In the genomic region with DNA sequence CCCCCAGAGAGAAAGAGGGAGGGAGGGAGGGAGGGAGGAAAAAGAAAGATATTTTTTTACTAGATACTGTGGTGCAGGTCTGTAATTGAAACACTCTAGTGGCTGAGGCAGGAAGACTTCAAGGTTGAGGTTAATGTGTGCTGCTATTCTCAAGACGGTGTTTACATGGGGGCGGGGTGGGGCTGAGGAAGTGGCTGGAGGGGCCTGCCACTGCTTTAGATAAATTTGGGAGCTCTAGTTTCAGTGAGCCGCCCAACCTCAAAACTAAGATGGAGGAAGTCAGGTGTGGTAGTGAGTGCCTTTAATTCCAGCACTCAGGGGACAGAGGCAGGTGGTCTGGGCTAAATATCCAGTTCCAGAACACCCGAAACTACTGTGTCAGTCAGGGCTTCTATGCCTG, we compare ENCODE assay signal across 14 mouse cellular contexts. TPM values are rescaled to one million over a fixed set of nuclear protein-coding genes. Genes with fewer than 3 reads are reported as not detected.
DNase-seq lines count a peak whose midpoint lies in the region; ATAC-seq and TF ChIP-seq lines count a peak whose summit lies in the region.
"Had no signal": no experiment of that assay in that cellular context is flagged by ENCODE, and none has a peak within 500 bp of the region (broad histone marks: within the 10 kb centered on the region; RNA-seq: fewer than 3 reads in every experiment).

No protein-coding gene starts in this region.

- ATAC-seq in liver, embryonic 11.5 days (replicated peaks; ENCODE audit: low FRiP score) = peak; percentile 42
- ATAC-seq in neutrophil, adult 5-6 weeks (ENCODE audit: extremely low read depth, insufficient number of reproducible peaks, low FRiP score, poor library complexity, severe bottlenecking) = peak; percentile 22; the same call in 1 of the 2 replicates
- no peak for ATAC-seq in midbrain, embryonic 14.5 days (ENCODE audit: low FRiP score, low TSS enrichment)
- ATAC-seq in hindbrain, embryonic 14.5 days (ENCODE audit: low FRiP score) = no peak

- H3K9ac ChIP-seq in liver, embryonic 11.5 days (ENCODE audit: low read depth, low read length) = no peak overlapping the region
- no peak overlapping the region for H3K9ac ChIP-seq in midbrain, embryonic 14.5 days (replicated peaks; ENCODE audit: low read length)
- no peak overlapping the region for H3K9ac ChIP-seq in hindbrain, embryonic 14.5 days
- H3K9ac ChIP-seq: limb, embryonic 13.5 days had no signal

- TF ChIP-seq POLR2A in spleen, adult 2 months (IDR thresholded peaks at IDR 0.05; ENCODE audit: low read depth, low read length) = no peak

- DNase-seq in spleen, adult 2 months (ENCODE audit: low read depth in 1 of 2, low spot score in 2 of 2) = peak in 1 of 2 experiments; percentile 64
- no peak for DNase-seq in spleen, adult 12 weeks (ENCODE audit: low spot score)
- no peak for DNase-seq in liver, embryonic 11.5 days (ENCODE audit: low spot score)
- DNase-seq in midbrain, embryonic 14.5 days = no peak
- DNase-seq in adipocyte (ENCODE audit: low spot score) = no peak
- no peak for DNase-seq in hindbrain, embryonic 14.5 days (ENCODE audit: low spot score)
- DNase-seq in right cerebral cortex, postnatal 36 days (ENCODE audit: low spot score in 2 of 2) = no peak
- DNase-seq: adrenal gland, postnatal 14 days; heart, adult 11 months; heart, postnatal 10 days had no signal

- TF ChIP-seq CTCF in spleen, adult 2 months (IDR thresholded peaks at IDR 0.05; ENCODE audit: extremely low read depth, insufficient read depth, insufficient read length, insufficient replicate concordance) = no peak

- no peaks in the 10 kb centered on the region for H3K36me3 ChIP-seq in spleen, adult 2 months (ENCODE audit: control insufficient read depth, insufficient read depth, low read length)
- no peaks in the 10 kb centered on the region for H3K36me3 ChIP-seq in liver, embryonic 11.5 days (ENCODE audit: control insufficient read depth, insufficient read depth, low read length)
- no peaks in the 10 kb centered on the region for H3K36me3 ChIP-seq in midbrain, embryonic 14.5 days (ENCODE audit: control insufficient read depth, insufficient read depth, low read length)
- no peaks in the 10 kb centered on the region for H3K36me3 ChIP-seq in hindbrain, embryonic 14.5 days (replicated peaks; ENCODE audit: control insufficient read depth, insufficient read depth)
- H3K36me3 ChIP-seq: limb, embryonic 13.5 days had no signal

- H3K4me1 ChIP-seq in spleen, adult 2 months (ENCODE audit: control insufficient read depth, insufficient read depth, insufficient read length) = peaks cover 10% of the 10 kb centered on the region; the same call in 1 of the 2 replicates
- H3K4me1 ChIP-seq in liver, embryonic 11.5 days (replicated peaks; ENCODE audit: control insufficient read depth, insufficient read depth, low read length) = peaks cover 19% of the 10 kb centered on the region
- H3K4me1 ChIP-seq in midbrain, embryonic 14.5 days (ENCODE audit: control insufficient read depth, insufficient read depth, low read length) = no peaks in the 10 kb centered on the region
- H3K4me1 ChIP-seq in hindbrain, embryonic 14.5 days (replicated peaks; ENCODE audit: control insufficient read depth, insufficient read depth, low read length) = 0 out of 2 replicates have a peak, but pooled peaks cover 3% of the 10 kb centered on the region

- no peaks in the 10 kb centered on the region for H3K27me3 ChIP-seq in spleen, adult 2 months (ENCODE audit: control insufficient read depth, insufficient read depth, low read length)
- no peaks in the 10 kb centered on the region for H3K27me3 ChIP-seq in liver, embryonic 11.5 days (replicated peaks; ENCODE audit: control insufficient read depth, insufficient read depth, low read length)
- no peaks in the 10 kb centered on the region for H3K27me3 ChIP-seq in midbrain, embryonic 14.5 days (ENCODE audit: control insufficient read depth, insufficient read depth, low read length)
- 0 out of 2 replicates have a peak, but pooled peaks cover 4% of the 10 kb centered on the region for H3K27me3 ChIP-seq in hindbrain, embryonic 14.5 days (ENCODE audit: control insufficient read depth, insufficient read depth, low read length)
- H3K27me3 ChIP-seq: limb, embryonic 13.5 days had no signal

- H3K4me2 ChIP-seq in liver, embryonic 11.5 days = peak overlapping the region; percentile 6
- H3K4me2 ChIP-seq in midbrain, embryonic 14.5 days (ENCODE audit: low read length) = no peak overlapping the region
- no peak overlapping the region for H3K4me2 ChIP-seq in hindbrain, embryonic 14.5 days (replicated peaks)
- H3K4me2 ChIP-seq: limb, embryonic 13.5 days had no signal

- no peak overlapping the region for H3K4me3 ChIP-seq in spleen, adult 2 months (ENCODE audit: extremely low read depth, insufficient read depth, insufficient read length)
- no peak overlapping the region for H3K4me3 ChIP-seq in liver, embryonic 11.5 days (ENCODE audit: low read depth, low read length)
- H3K4me3 ChIP-seq in midbrain, embryonic 14.5 days (replicated peaks; ENCODE audit: low read depth, low read length) = no peak overlapping the region
- no peak overlapping the region for H3K4me3 ChIP-seq in hindbrain, embryonic 14.5 days (replicated peaks; ENCODE audit: low read length)
- H3K4me3 ChIP-seq: limb, embryonic 13.5 days; myocyte had no signal

- H3K9me3 ChIP-seq in liver, embryonic 11.5 days (ENCODE audit: control insufficient read depth, low read length) = no peaks in the 10 kb centered on the region
- H3K9me3 ChIP-seq in midbrain, embryonic 14.5 days (ENCODE audit: control insufficient read depth, low read length) = no peaks in the 10 kb centered on the region
- H3K9me3 ChIP-seq in hindbrain, embryonic 14.5 days (ENCODE audit: control insufficient read depth, low read length) = no peaks in the 10 kb centered on the region
- H3K9me3 ChIP-seq: limb, embryonic 13.5 days had no signal

- WGBS in spleen, adult 2 months = 15% methylated on average over 4 of the region's 4 CpGs
- 43% methylated on average over 4 of the region's 4 CpGs for WGBS in liver, embryonic 11.5 days
- 74% methylated on average over 4 of the region's 4 CpGs for WGBS in midbrain, embryonic 14.5 days
- WGBS in hindbrain, embryonic 14.5 days = 79% methylated on average over 4 of the region's 4 CpGs

- peak overlapping the region; percentile 77 for H3K27ac ChIP-seq in spleen, adult 2 months (ENCODE audit: insufficient read depth, low read length)
- peak overlapping the region; percentile 35; the same call in 1 of the 2 replicates for H3K27ac ChIP-seq in liver, embryonic 11.5 days (ENCODE audit: low read depth, low read length)
- H3K27ac ChIP-seq in midbrain, embryonic 14.5 days (replicated peaks; ENCODE audit: low read depth, low read length) = no peak overlapping the region
- no peak overlapping the region for H3K27ac ChIP-seq in hindbrain, embryonic 14.5 days
- H3K27ac ChIP-seq: kidney, postnatal 0 days; limb, embryonic 13.5 days had no signal

RNA-seq across cellular contexts. Expression of a gene that starts 3.0 kb away (rescaled TPM):
- polyA plus RNA-seq in spleen, adult 2 months (2012; rRNA removed) = 1.6 and 1.8 TPM in 2 replicates
- 4.5 and 4.9 TPM in 2 replicates for polyA plus RNA-seq in liver, embryonic 11.5 days (2014; fragmentation: Nextera tagmentation; extraction: Ambion mirVana)
- total RNA-seq in neutrophil, adult 5-6 weeks (2017) = 4.5 and 5.5 TPM in 2 replicates
- polyA plus RNA-seq in midbrain, embryonic 14.5 days (2014; fragmentation: Nextera tagmentation; extraction: Ambion mirVana) = 9.9 and 12.7 TPM in 2 replicates
- 13.5 and 14.6 TPM in 2 replicates for polyA plus RNA-seq in hindbrain, embryonic 14.5 days (2014; fragmentation: Nextera tagmentation; extraction: Ambion mirVana)

RNA-seq across cellular contexts. Expression of a gene that starts 5.7 kb away (rescaled TPM):
- polyA plus RNA-seq in spleen, adult 2 months (2012; rRNA removed) = 20.3 and 61.4 TPM in 2 replicates
- 87.8 and 90.6 TPM in 2 replicates for polyA plus RNA-seq in liver, embryonic 11.5 days (2014; fragmentation: Nextera tagmentation; extraction: Ambion mirVana)
- 14.1 and 16.7 TPM in 2 replicates for total RNA-seq in neutrophil, adult 5-6 weeks (2017)
- polyA plus RNA-seq in midbrain, embryonic 14.5 days (2014; fragmentation: Nextera tagmentation; extraction: Ambion mirVana) = 32.7 and 35.8 TPM in 2 replicates
- 35.0 and 37.4 TPM in 2 replicates for polyA plus RNA-seq in hindbrain, embryonic 14.5 days (2014; fragmentation: Nextera tagmentation; extraction: Ambion mirVana)

RNA-seq across cellular contexts. Expression of a gene that starts 14.8 kb away (rescaled TPM):
- 125 and 162 TPM in 2 replicates for polyA plus RNA-seq in spleen, adult 2 months (2012; rRNA removed)
- polyA plus RNA-seq in liver, embryonic 11.5 days (2014; fragmentation: Nextera tagmentation; extraction: Ambion mirVana) = 188 and 191 TPM in 2 replicates
- total RNA-seq in neutrophil, adult 5-6 weeks (2017) = 46.6 and 57.8 TPM in 2 replicates
- polyA plus RNA-seq in midbrain, embryonic 14.5 days (2014; fragmentation: Nextera tagmentation; extraction: Ambion mirVana) = 83.4 and 84.3 TPM in 2 replicates
- 75.7 and 81.1 TPM in 2 replicates for polyA plus RNA-seq in hindbrain, embryonic 14.5 days (2014; fragmentation: Nextera tagmentation; extraction: Ambion mirVana)

RNA-seq across cellular contexts. Expression of a gene that starts 21.1 kb away (rescaled TPM):
- 112 and 116 TPM in 2 replicates for polyA plus RNA-seq in spleen, adult 2 months (2012; rRNA removed)
- polyA plus RNA-seq in liver, embryonic 11.5 days (2014; fragmentation: Nextera tagmentation; extraction: Ambion mirVana) = 860 and 893 TPM in 2 replicates
- total RNA-seq in neutrophil, adult 5-6 weeks (2017) = 690 and 751 TPM in 2 replicates
- polyA plus RNA-seq in midbrain, embryonic 14.5 days (2014; fragmentation: Nextera tagmentation; extraction: Ambion mirVana) = 434 and 525 TPM in 2 replicates
- 574 and 709 TPM in 2 replicates for polyA plus RNA-seq in hindbrain, embryonic 14.5 days (2014; fragmentation: Nextera tagmentation; extraction: Ambion mirVana)

RNA-seq across cellular contexts. Expression of a gene that starts 25.5 kb away (rescaled TPM):
- polyA plus RNA-seq in spleen, adult 2 months (2012; rRNA removed) = 13.7 and 17.1 TPM in 2 replicates
- polyA plus RNA-seq in liver, embryonic 11.5 days (2014; fragmentation: Nextera tagmentation; extraction: Ambion mirVana) = 5.0 and 7.1 TPM in 2 replicates
- 1.7 and 3.4 TPM in 2 replicates for total RNA-seq in neutrophil, adult 5-6 weeks (2017)
- polyA plus RNA-seq in midbrain, embryonic 14.5 days (2014; fragmentation: Nextera tagmentation; extraction: Ambion mirVana) = 45.9 and 49.8 TPM in 2 replicates
- 78.8 and 82.4 TPM in 2 replicates for polyA plus RNA-seq in hindbrain, embryonic 14.5 days (2014; fragmentation: Nextera tagmentation; extraction: Ambion mirVana)

Comparison
In these comparisons a context has a peak if more than half of its experiments do, and no peak if none do; other contexts are left out.
1. H3K27ac ChIP-seq: peak in spleen, adult 2 months (single experiment) and liver, embryonic 11.5 days (single experiment); none in midbrain, embryonic 14.5 days (single experiment) and hindbrain, embryonic 14.5 days (single experiment).
2. ATAC-seq: peak in liver, embryonic 11.5 days (single experiment) and neutrophil, adult 5-6 weeks (single experiment); none in midbrain, embryonic 14.5 days (single experiment) and hindbrain, embryonic 14.5 days (single experiment).